Mouse (Mus musculus) neural tube, embryonic 11.5 days (tissue): ENCODE measurements around the gene Apoc1. TPM values are rescaled to one million over a fixed set of nuclear protein-coding genes. Genes with fewer than 3 reads are reported as not detected.

Experiments
- ATAC-seq: fragments of 200-750 bp; cut with Nextera tagmentation; 2 replicates; pipeline ENCODE4 v1.8.0; 2017; ENCODE audit warnings: moderate number of reproducible peaks, mild to moderate bottlenecking, moderate TSS enrichment, moderate library complexity; ENCODE audit not compliant: insufficient read depth, low FRiP score, low TSS enrichment
- DNase-seq: peaks from one replicate; pipeline ENCODE4 v3.0.0-alpha.2; 2015; ENCODE audit warnings: low spot score
- H3K27ac ChIP-seq: fragments of 300-500 bp; sonication (generic); 2 replicates; pipeline ENCODE4 v1.5.1; 2014; ENCODE audit warnings: low read depth, mild to moderate bottlenecking, low read length
- H3K27me3 ChIP-seq: fragments of 300-500 bp; sonication (generic); 2 replicates; pipeline ENCODE4 v1.6.1; 2014; ENCODE audit warnings: mild to moderate bottlenecking, low read length, mixed read lengths; ENCODE audit not compliant: control insufficient read depth, insufficient read depth
- H3K36me3 ChIP-seq: fragments of 300-500 bp; sonication (generic); 2 replicates; pipeline ENCODE4 v1.6.1; 2014; ENCODE audit warnings: mild to moderate bottlenecking, low read length, moderate library complexity, mixed read lengths; ENCODE audit not compliant: control insufficient read depth, insufficient read depth
- H3K4me1 ChIP-seq: fragments of 300-500 bp; sonication (generic); 2 replicates; pipeline ENCODE4 v1.6.1; 2014; ENCODE audit warnings: low read length, mixed read lengths; ENCODE audit not compliant: control insufficient read depth, insufficient read depth
- H3K4me2 ChIP-seq: fragments of 300-500 bp; sonication (generic); 2 replicates; pipeline ENCODE4 v1.6.1; 2014; ENCODE audit warnings: low read depth, mild to moderate bottlenecking, moderate library complexity
- H3K4me3 ChIP-seq: fragments of 300-500 bp; sonication (generic); 2 replicates; pipeline ENCODE4 v1.5.1; 2014; ENCODE audit warnings: low read depth, low read length
- H3K9ac ChIP-seq: fragments of 300-500 bp; sonication (generic); 2 replicates; pipeline ENCODE4 v1.6.1; 2014; ENCODE audit warnings: mild to moderate bottlenecking, low read length
- H3K9me3 ChIP-seq: fragments of 300-500 bp; sonication (generic); 2 replicates; pipeline ENCODE4 v1.6.1; 2016; ENCODE audit warnings: low read length; ENCODE audit not compliant: control insufficient read depth
- WGBS: fragments of 180-500 bp; shearing (Covaris S2); extraction: QIAGEN DNeasy Blood & Tissue Kit; methylation state at CpG from one replicate; pipeline ENCODE4 v1.1.7; 2014; 5-methylcytosine and 5-hydroxymethylcytosine counted together
- polyA plus RNA-seq: library from polyadenylated mRNA; unstranded; fragments of >200 nt; fragmentation: Nextera tagmentation; extraction: Ambion mirVana; gene quantifications from 2 replicates; pipeline ENCODE4 v1.2.1, GENCODE M21; 2014

Apoc1 gene
- polyA plus RNA-seq, 1 experiment from 2014 or later: 3.4 TPM

DNA sequence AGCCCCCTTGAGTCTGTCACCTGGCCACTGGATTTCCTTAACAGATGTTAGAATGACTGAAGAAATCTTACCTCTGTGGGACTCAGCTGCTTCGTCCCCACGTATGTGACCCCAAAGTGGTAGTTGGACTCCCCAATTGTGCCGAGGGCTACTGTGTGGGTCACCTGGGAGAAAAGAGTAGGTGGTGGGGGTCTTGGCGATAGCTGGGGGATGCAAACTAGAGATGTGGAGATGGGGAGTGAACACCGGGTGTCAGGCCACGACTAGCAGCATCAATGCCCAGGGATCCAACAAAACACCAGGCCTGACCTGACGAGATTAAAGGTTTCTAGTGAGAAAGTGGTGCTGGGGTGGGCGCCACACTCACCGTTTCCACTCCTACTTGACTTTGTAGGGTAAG, 21.1 kb upstream of the Apoc1 start:
- Histone ChIP-seq H3K4me1 (peaks cover 7% of the 10 kb centered on the region), H3K27ac (no peak overlapping the region), H3K4me2 (no peak overlapping the region), H3K27me3 (no peaks in the 10 kb centered on the region), H3K36me3 (peaks cover 16% of the 10 kb centered on the region), H3K9ac (no peak overlapping the region), H3K4me3 (no peak overlapping the region), H3K9me3 (no peaks in the 10 kb centered on the region)
- ATAC-seq: no peak
- 94% methylated on average over 9 of the region's 9 CpGs for WGBS
- DNase-seq: no peak

DNA sequence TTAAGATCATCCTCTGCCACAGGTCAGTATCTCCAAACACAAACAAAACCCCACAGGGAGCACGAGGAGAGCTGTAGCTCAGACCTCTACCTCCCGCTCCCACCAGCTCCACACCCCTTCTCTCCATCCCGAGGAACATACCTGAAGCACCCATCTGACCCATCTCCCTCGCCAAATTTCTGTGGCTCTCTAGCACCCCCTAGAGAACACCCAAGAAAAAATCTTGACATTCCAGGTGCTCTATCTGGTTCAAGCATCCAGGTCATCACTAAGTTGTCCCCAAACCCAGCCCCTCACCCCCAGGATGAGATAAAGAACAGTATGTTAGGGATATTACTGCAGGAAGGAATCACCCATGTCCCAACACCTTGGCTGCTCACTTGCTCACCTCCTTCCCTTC, 20.7 kb upstream of the Apoc1 start:
- Histone ChIP-seq H3K4me3 (no peak overlapping the region; the same call in 1 of the 2 replicates), H3K36me3 (peaks cover 16% of the 10 kb centered on the region), H3K9me3 (no peaks in the 10 kb centered on the region), H3K4me2 (no peak overlapping the region), H3K4me1 (peaks cover 7% of the 10 kb centered on the region), H3K9ac (no peak overlapping the region), H3K27ac (no peak overlapping the region), H3K27me3 (no peaks in the 10 kb centered on the region)
- WGBS: 57% methylated on average over 4 of the region's 4 CpGs
- DNase-seq (no peak), ATAC-seq (no peak)

DNA sequence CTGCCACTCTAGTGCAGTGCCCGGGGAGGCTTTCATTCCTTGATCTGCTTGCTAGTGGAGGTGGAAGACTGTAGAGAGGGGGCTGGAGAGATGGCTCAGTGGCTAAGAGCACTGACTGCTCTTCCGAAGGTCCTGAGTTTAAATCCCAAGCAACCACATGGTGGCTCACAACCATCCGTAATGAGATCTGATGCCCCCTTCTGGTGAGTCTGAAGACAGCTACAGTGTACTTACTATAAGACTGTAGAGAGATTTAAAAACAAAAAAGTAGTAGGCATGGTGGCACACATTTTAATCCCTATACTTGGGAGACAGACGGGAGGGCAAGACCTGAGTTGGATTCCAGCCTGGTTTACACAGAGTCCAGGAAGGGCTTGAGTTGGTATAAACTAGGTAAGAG, 20.0 kb upstream of the Apoc1 start:
- 88% methylated on average over 4 of the region's 4 CpGs for WGBS
- H3K4me3 ChIP-seq: no peak overlapping the region
- H3K9me3 ChIP-seq: no peaks in the 10 kb centered on the region
- DNase-seq (no peak), ATAC-seq (no peak)
- peaks cover 7% of the 10 kb centered on the region for H3K4me1 ChIP-seq
- no peak overlapping the region for H3K27ac ChIP-seq
- H3K9ac ChIP-seq: no peak overlapping the region
- no peak overlapping the region for H3K4me2 ChIP-seq
- peaks cover 18% of the 10 kb centered on the region for H3K36me3 ChIP-seq
- no peaks in the 10 kb centered on the region for H3K27me3 ChIP-seq

DNA sequence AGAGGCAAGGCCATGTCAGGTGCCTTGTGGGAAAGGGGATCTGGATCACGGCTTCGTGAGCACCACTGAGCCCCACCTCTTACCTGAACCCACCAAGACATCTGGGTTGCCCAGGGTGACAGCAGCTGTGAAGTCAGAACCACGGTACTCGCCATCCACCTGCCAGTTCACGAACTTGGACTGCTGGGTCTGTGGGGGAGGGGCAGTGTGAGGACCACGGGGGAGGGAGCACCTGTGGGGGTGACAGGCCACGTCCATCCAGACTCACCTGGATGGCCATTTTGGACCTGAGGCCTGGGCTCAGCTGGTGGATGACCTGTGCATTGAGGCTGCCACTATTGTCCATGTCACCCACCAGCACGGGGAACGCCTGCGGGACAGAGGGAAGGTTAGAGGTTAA, 18.2 kb upstream of the Apoc1 start:
- no peak overlapping the region for H3K4me3 ChIP-seq
- H3K9me3 ChIP-seq: no peaks in the 10 kb centered on the region
- no peak overlapping the region for H3K27ac ChIP-seq
- WGBS: 88% methylated on average over 10 of the region's 10 CpGs
- ATAC-seq: no peak
- H3K27me3 ChIP-seq: no peaks in the 10 kb centered on the region
- peaks cover 22% of the 10 kb centered on the region for H3K36me3 ChIP-seq
- no peak overlapping the region for H3K9ac ChIP-seq
- no peak for DNase-seq
- H3K4me1 ChIP-seq: peaks cover 7% of the 10 kb centered on the region
- H3K4me2 ChIP-seq: no peak overlapping the region

DNA sequence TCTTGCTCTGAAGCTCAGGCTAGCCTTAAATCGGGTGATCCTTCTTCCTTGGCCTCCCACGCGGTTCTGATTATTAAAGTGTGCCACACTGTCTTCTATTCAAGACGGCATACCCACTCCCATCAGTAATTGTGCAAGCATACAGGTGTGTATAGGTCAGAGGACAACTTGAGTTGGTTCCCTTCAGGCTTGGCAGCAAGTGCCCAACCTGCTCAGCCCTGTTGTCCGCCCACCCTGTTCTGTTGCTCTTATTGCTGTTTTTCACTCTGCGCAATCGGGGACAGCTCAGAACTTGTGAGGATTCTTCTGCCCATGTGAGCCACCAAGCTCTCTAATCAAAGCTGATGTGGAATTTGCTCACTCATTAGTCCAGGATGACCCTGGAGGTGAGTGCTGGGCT, 12.8 kb upstream of the Apoc1 start:
- WGBS: 95% methylated on average over 7 of the region's 7 CpGs
- Histone ChIP-seq H3K4me2 (no peak overlapping the region), H3K4me1 (no peaks in the 10 kb centered on the region), H3K4me3 (no peak overlapping the region), H3K36me3 (peaks cover 12% of the 10 kb centered on the region; the same call in 1 of the 2 replicates), H3K9me3 (no peaks in the 10 kb centered on the region), H3K27ac (no peak overlapping the region), H3K27me3 (no peaks in the 10 kb centered on the region), H3K9ac (no peak overlapping the region)
- ATAC-seq: no peak
- no peak for DNase-seq

DNA sequence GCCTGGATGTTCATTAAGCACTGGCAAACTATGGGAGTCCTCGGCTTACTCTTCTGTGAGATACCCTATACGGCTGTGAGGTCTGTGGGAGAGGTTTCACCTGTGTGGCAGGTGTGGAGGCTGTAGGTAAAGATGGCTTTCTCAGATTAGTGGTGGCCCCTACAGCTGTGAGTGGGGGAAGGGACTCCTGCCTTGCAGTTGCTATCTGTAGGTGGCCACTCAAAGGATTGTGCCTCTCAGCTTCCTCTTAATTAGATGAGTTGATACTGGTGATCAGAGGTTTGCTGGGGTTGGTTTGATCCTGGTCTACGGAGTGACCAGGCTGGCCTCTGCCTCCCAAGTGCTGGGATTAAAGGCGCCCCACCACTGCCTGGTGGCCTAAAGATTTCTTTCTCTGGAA, 12.0 kb upstream of the Apoc1 start:
- no peak for DNase-seq
- ATAC-seq: no peak
- 87% methylated on average over 4 of the region's 4 CpGs for WGBS

DNA sequence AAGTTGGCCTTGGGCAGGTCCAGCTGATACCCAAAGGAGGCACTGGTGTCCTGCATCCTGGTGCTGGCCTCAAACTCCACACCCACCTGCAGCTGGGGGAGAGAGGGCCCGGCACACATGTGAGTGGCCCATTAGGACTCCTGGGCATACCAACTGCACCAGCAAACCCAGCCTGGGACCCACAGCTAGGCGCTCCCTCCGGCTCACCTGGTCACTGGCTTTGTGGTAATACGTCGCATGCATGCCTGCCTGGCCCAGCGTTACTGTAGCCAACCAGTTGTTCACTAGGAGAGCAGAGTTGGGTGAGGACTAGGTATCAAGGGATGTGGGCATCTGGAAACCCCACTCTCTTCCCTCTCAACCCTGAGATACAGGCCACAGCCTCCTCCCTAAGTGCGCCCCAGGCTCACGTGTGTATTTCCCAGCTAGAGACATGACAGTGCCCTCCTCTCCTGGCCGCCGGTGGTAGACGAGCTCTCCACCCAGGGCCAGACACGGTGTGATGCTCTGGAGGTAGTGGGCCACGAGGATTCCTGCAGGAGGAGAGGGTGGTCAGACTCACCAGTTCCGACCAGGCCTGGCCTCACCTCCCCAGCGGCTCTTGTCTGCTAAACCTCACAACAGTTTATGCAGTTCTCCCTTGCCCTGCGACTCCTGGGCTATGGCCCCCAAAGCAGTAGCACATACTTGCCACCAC, 10.5 kb upstream of the Apoc1 start:
- H3K9ac ChIP-seq: no peak overlapping the region
- no peak for ATAC-seq
- H3K27ac ChIP-seq: no peak overlapping the region
- 92% methylated on average over 16 of the region's 16 CpGs for WGBS
- H3K4me3 ChIP-seq: no peak overlapping the region
- H3K36me3 ChIP-seq: peaks cover 6% of the 10 kb centered on the region; the same call in 1 of the 2 replicates
- H3K9me3 ChIP-seq: no peaks in the 10 kb centered on the region
- H3K4me2 ChIP-seq: no peak overlapping the region
- H3K4me1 ChIP-seq: 0 out of 2 replicates have a peak, but pooled peaks cover 7% of the 10 kb centered on the region
- H3K27me3 ChIP-seq: no peaks in the 10 kb centered on the region
- DNase-seq: no peak

More for the DNA sequence above, 12.0 kb upstream of the Apoc1 start:
- H3K27me3 ChIP-seq: no peaks in the 10 kb centered on the region
- H3K4me3 ChIP-seq: no peak overlapping the region
- H3K9me3 ChIP-seq: no peaks in the 10 kb centered on the region
- H3K4me1 ChIP-seq: no peaks in the 10 kb centered on the region
- no peak overlapping the region for H3K4me2 ChIP-seq
- H3K27ac ChIP-seq: no peak overlapping the region
- no peak overlapping the region for H3K9ac ChIP-seq
- H3K36me3 ChIP-seq: peaks cover 12% of the 10 kb centered on the region; the same call in 1 of the 2 replicates

DNA sequence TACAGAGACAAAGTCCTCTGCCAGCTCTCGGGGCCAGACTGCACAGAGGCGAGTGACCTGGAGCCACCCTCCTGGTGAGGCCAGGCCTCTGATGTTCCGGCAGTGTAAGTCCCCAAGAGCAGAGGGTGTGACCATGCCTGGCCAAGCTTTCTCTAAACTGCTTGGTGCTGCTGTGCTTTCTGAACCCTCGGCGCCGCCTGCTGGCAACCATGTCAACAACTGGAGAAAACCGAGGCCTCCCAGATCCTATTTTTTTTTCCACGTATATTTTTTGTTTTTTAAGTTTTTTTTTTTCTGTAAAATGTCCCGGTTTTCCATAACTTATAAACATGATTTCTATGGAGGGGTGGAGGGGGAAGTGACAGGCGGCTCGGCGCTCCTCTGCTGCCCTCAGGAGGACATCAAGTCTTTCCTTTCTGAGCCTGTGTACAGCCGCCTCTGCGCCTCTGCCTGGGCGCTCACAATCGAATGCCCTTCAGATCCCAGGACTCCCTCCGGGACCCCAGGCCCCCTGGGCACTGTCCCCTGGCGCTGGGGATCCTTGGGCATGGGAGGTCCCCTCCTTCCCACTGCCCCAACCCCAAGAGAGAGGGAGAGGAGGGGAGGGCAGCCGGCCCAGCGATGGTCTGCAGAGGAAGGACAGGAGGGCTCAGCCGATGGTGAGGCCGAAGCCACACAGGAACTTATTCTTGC, 8.8 kb upstream of the Apoc1 start:
- ATAC-seq (no peak), DNase-seq (peak; percentile 71)
- Histone ChIP-seq H3K4me1 (0 out of 2 replicates have a peak, but pooled peaks cover 7% of the 10 kb centered on the region), H3K27ac (no peak overlapping the region), H3K9ac (no peak overlapping the region; the same call in 1 of the 2 replicates), H3K4me2 (no peak overlapping the region), H3K9me3 (no peaks in the 10 kb centered on the region), H3K4me3 (no peak overlapping the region), H3K27me3 (no peaks in the 10 kb centered on the region), H3K36me3 (peaks cover 6% of the 10 kb centered on the region; the same call in 1 of the 2 replicates)
- 32% methylated on average over 22 of the region's 22 CpGs for WGBS
